Mouse (Mus musculus): ENCODE measurements around the gene Fam19a3. TPM values are rescaled to one million over a fixed set of nuclear protein-coding genes. Genes with fewer than 3 reads are reported as not detected.

Gene Fam19a3
- total RNA-seq, 2 experiments from 2014 or later: 0.07 TPM; not detected in 1

- TF ChIP-seq CTCF (IDR thresholded peaks at IDR 0.05): no peak
- DNase-seq (ENCODE audit: extremely low spot score in 1 of 2, low spot score in 2 of 2): no peak
- Histone ChIP-seq H3K4me3 (no peak overlapping the region), H3K27ac (no peak overlapping the region)
- intact Hi-C loops (cut with DNase I): no loop called here
Observed at GRCm38 (mm10) chr3:104805539-104805938, 23.9 kb upstream of the Fam19a3 start.

GRCm38 (mm10) chr3:104804312-104804711 is 22.7 kb upstream of the Fam19a3 start:
- TF ChIP-seq CTCF (IDR thresholded peaks at IDR 0.05): no peak
- intact Hi-C loops (cut with DNase I): no loop called here
- DNase-seq (ENCODE audit: extremely low spot score in 1 of 2, low spot score in 2 of 2): no peak
- Histone ChIP-seq H3K4me3 (no peak overlapping the region), H3K27ac (no peak overlapping the region)

- no peak overlapping the region for H3K27ac ChIP-seq
- no peak for TF ChIP-seq CTCF (IDR thresholded peaks at IDR 0.05)
- intact Hi-C loops (cut with DNase I): no loop called here
- no peak for DNase-seq (ENCODE audit: extremely low spot score in 1 of 2, low spot score in 2 of 2)
- H3K4me3 ChIP-seq: no peak overlapping the region
Observed at GRCm38 (mm10) chr3:104801481-104801880, 19.8 kb upstream of the Fam19a3 start.

GRCm38 (mm10) chr3:104800681-104801080 is 19.0 kb upstream of the Fam19a3 start:
- H3K27ac ChIP-seq: no peak overlapping the region
- H3K4me3 ChIP-seq: no peak overlapping the region
- no peak for DNase-seq (ENCODE audit: extremely low spot score in 1 of 2, low spot score in 2 of 2)
- intact Hi-C loops (cut with DNase I): no loop called here
- TF ChIP-seq CTCF (IDR thresholded peaks at IDR 0.05): no peak

- TF ChIP-seq CTCF (IDR thresholded peaks at IDR 0.05): no peak
- DNase-seq (ENCODE audit: extremely low spot score in 1 of 2, low spot score in 2 of 2): no peak
Observed at GRCm38 (mm10) chr3:104796430-104797082, 14.9 kb upstream of the Fam19a3 start.

GRCm38 (mm10) chr3:104795661-104796340 is 14.2 kb upstream of the Fam19a3 start:
- Histone ChIP-seq H3K27ac (no peak overlapping the region), H3K4me3 (no peak overlapping the region)
- no peak for TF ChIP-seq CTCF (IDR thresholded peaks at IDR 0.05)
- DNase-seq (ENCODE audit: extremely low spot score in 1 of 2, low spot score in 2 of 2): no peak
- intact Hi-C loops (cut with DNase I): no loop called here

More at GRCm38 (mm10) chr3:104796430-104797082, 14.9 kb upstream of the Fam19a3 start:
- Histone ChIP-seq H3K27ac (no peak overlapping the region), H3K4me3 (no peak overlapping the region)
- intact Hi-C loops (cut with DNase I): no loop called here

GRCm38 (mm10) chr3:104794953-104795470 is 13.4 kb upstream of the Fam19a3 start:
- no peak overlapping the region for H3K4me3 ChIP-seq
- TF ChIP-seq CTCF (IDR thresholded peaks at IDR 0.05): no peak
- intact Hi-C loops (cut with DNase I): no loop called here
- H3K27ac ChIP-seq: no peak overlapping the region
- DNase-seq (ENCODE audit: extremely low spot score in 1 of 2, low spot score in 2 of 2): no peak

GRCm38 (mm10) chr3:104793871-104794828 is 12.5 kb upstream of the Fam19a3 start:
- intact Hi-C loops (cut with DNase I): no loop called here
- H3K27ac ChIP-seq: peak overlapping the region; percentile 38; the same call in 1 of the 2 replicates
- H3K4me3 ChIP-seq: no peak overlapping the region
- no peak for TF ChIP-seq CTCF (IDR thresholded peaks at IDR 0.05)
- DNase-seq (ENCODE audit: extremely low spot score in 1 of 2, low spot score in 2 of 2): peak; percentile 63 to 64

- no peak for DNase-seq (ENCODE audit: extremely low spot score in 1 of 2, low spot score in 2 of 2)
- H3K27ac ChIP-seq: peak overlapping the region; percentile 45
- intact Hi-C loops (cut with DNase I): no loop called here
Observed at GRCm38 (mm10) chr3:104792360-104793270, 11.0 kb upstream of the Fam19a3 start.

GRCm38 (mm10) chr3:104791671-104792070 is 10.0 kb upstream of the Fam19a3 start:
- intact Hi-C loops (cut with DNase I): no loop called here
- DNase-seq (ENCODE audit: extremely low spot score in 1 of 2, low spot score in 2 of 2): peak in 1 of 2 experiments; percentile 50
- TF ChIP-seq CTCF (IDR thresholded peaks at IDR 0.05): no peak; the same call in 1 of the 2 replicates

More at GRCm38 (mm10) chr3:104792360-104793270, 11.0 kb upstream of the Fam19a3 start:
- TF ChIP-seq CTCF (IDR thresholded peaks at IDR 0.05): no peak
- H3K4me3 ChIP-seq: no peak overlapping the region

More at GRCm38 (mm10) chr3:104791671-104792070, 10.0 kb upstream of the Fam19a3 start:
- H3K27ac ChIP-seq: peak overlapping the region; percentile 45
- no peak overlapping the region for H3K4me3 ChIP-seq

Data from left cerebral cortex, adult 2 months (tissue).